Mouse (Mus musculus): ENCODE measurements around the gene Stxbp3.
A peak's percentile ranks its signal among the peaks of the same experiment; 100 is the strongest.

GRCm38 (mm10) chr3:108751061-108751460, 89.3 kb downstream of the Stxbp3 start:
- TF ChIP-seq CTCF (IDR thresholded peaks at IDR 0.05; ENCODE audit: control insufficient read depth, insufficient read depth, insufficient read length): no peak
- peak; percentile 74 for TF ChIP-seq USF1 (IDR thresholded peaks at IDR 0.05; ENCODE audit: low read depth)
- TF ChIP-seq MYOD1 (IDR thresholded peaks at IDR 0.05; ENCODE audit: control insufficient read depth, insufficient read length, low read depth): no peak
- no peak for TF ChIP-seq MAX (IDR thresholded peaks at IDR 0.05)
- no peak for TF ChIP-seq MYOG (IDR thresholded peaks at IDR 0.05; ENCODE audit: control insufficient read depth, extremely low read depth, insufficient read length)
- no peak for TF ChIP-seq FOSL1 (IDR thresholded peaks at IDR 0.05; ENCODE audit: insufficient read depth, low read length, poor library complexity, severe bottlenecking)

All from C2C12 (cell line).